Mouse (Mus musculus): ENCODE measurements around the gene Sycn. TPM values are rescaled to one million over a fixed set of nuclear protein-coding genes. Genes with fewer than 3 reads are reported as not detected.

Sycn gene
- total RNA-seq, 2 experiments from 2014 or later: not detected

DNA sequence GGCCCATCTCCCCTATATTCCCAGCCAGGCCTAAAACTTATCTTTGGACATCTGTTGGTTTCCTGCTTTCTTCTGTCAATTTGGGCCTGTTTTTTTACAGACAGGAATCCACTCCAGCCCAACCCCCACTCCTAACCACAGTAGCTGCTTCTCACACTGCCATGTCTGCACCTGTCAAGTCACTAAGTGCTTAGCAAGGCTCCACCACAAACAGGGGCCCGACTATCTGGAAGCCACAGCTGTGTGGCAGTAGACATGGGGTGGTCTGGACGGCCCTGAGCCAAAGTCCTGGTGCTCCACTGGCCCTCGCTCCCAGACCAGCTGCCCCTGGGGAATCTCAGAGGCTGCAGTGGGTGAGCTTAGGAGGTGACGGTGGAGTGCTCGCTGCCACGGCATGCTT is 17.0 kb downstream of the Sycn start:
- DNase-seq (ENCODE audit: low spot score in 2 of 2): no peak

DNA sequence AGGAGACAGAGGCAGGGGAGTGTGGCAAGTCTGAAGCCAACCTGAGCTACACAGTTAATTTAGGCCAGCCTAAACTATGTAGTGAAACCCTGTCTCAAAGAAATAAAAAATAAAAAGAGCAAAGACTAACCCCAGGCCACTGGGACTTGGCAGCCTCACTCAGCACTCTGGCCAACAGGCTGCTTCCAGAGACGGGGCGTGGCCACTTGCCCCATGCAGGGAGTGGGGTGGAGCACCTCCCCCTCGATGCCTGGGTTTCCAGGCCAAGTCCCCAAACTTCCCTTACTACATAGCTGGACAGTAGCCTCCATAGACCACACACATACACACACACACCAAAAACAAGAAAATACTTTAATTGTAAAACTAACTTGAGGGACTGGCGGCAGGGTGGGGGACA is 17.8 kb downstream of the Sycn start:
- DNase-seq (ENCODE audit: low spot score in 2 of 2): no peak

DNA sequence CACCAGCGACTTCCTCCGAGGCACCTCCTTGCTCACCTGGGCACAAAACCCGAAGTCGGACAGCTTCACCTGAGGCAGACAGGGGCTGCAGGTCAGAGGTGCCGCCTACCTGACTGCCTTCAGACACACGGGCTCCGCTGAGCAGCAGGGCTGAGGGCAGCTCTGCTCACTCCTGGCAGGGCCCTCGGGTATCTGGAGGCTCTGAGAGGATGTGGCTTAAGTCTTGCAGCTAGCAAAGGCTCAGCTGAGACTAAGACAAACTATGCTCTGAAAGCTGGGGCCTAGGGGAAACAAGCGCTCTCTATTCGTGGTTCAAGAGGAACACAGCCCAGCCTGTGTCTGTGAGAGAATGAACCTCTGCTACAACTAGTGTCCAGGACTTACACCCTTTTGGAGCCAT is 20.2 kb downstream of the Sycn start:
- no peak for DNase-seq (ENCODE audit: low spot score in 2 of 2)

DNA sequence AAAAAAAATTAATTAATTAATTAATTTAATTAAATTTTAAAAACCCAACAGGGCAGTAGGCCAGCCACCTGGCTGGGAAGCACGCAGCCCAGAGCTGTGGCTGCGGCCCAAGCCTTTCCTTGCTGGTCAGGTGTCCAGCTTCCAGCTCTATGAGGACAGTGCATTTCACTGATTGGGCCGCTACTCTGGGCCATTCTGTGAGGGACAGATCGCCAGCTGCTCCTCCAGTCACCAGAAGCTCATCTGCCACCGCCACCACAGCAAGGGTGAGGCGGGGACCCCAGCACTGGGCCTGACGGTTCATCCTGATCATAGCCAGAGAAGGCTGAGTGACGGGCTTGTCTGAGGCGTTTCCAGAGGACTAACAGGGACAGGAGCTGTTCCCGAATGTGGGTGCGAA is 21.3 kb downstream of the Sycn start:
- DNase-seq (ENCODE audit: low spot score in 2 of 2): no peak

DNA sequence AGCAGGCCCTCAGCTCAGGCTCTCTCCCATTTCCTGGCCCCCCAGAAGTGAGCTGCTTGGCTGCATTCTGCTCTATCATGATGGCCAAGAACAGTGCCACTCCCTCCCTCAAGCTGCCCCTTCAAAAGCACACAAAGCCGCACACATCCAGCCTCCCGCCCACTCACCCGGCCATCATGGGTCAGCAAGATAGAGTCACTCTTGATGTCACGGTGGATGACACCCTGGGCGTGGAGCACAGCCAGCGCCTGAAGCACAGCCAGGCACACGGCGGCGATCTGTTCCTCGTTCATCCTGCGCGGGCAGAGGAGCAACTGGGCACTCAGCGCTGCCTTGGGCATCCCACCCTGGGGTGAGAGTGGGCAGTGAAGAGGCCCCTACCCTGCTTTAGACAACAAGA is 21.7 kb downstream of the Sycn start:
- no peak for DNase-seq (ENCODE audit: low spot score in 2 of 2)

DNA sequence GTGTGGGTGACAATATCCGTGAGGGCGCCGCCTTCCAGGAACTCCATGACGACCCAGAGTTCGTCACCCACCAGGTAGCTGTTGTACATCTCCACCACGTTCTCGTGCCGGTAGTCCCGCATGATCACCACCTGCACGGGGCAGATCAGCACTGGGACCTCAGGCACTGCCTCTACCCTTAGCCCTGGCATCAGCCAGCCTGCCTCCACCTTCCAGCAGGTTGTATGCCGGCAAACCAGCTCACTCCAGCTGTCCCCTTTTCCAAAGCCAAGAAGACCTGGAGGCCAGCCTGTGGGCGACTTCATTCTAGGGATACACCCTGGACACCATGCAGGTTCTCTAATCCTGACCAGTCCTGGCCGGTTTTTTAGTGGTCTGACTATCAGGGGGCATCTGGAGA is 22.3 kb downstream of the Sycn start:
- DNase-seq (ENCODE audit: low spot score in 2 of 2): no peak

DNA sequence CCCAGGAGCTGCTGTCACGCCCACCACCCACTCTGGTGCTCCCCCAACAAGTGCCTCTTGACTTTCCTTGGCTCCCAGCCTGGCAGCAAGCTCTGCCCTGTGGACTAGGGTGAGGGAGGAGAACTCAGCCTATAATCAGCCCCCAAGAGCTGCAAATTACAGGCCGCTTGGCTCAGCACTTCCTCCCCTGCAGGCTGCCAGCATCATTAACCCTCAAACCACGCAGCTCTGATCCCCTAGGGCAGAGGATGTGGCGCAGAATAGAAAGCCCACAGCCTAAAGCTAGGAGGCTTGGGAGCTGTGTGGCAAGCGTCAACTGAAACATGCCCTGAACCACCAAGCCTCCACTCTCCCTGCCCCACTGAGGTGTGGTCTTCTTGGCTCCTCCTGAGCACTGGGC is 24.7 kb downstream of the Sycn start:
- DNase-seq (ENCODE audit: low spot score in 2 of 2): no peak

DNA sequence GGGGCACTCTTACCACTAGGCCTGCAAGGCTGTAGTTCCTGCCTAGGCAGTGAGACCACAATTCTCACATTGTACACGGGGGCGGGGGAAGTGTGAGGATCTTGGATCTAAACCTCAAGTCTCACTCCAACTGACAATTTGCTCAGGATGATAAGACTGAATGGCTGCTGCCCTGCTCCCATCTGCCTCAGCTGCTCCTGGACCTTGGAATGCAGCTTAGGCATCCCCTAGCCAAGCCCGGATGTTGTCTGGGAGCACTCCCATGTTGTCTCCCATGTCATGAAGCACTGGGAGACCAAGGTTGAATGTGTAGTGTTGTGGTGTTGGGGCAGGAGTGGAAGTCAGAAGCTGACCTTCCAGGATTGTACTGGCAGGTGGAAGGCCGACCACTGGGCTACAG is 26.9 kb downstream of the Sycn start:
- DNase-seq (ENCODE audit: low spot score in 2 of 2): no peak

DNA sequence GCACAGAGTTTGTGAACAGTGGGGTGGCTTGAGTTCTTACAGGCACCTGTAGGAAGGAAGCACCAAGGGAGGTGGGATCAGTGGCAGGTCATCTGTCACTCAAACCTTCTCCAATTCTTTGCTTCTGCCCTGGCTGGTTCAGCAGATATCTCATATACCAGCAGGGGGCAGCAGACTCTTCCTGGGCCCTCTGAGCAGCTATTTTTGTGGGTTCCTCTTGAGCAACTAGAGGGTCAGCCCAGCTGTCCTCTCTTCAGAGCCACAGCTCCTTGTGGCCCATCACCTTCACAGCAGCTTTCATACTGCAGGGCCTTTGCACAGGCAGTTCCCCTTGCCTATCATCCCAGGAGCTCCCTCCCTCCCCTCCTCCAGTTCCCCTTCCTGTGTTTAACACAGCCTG is 27.6 kb downstream of the Sycn start:
- peak; percentile 49 to 86 for DNase-seq (ENCODE audit: low spot score in 2 of 2)

DNA sequence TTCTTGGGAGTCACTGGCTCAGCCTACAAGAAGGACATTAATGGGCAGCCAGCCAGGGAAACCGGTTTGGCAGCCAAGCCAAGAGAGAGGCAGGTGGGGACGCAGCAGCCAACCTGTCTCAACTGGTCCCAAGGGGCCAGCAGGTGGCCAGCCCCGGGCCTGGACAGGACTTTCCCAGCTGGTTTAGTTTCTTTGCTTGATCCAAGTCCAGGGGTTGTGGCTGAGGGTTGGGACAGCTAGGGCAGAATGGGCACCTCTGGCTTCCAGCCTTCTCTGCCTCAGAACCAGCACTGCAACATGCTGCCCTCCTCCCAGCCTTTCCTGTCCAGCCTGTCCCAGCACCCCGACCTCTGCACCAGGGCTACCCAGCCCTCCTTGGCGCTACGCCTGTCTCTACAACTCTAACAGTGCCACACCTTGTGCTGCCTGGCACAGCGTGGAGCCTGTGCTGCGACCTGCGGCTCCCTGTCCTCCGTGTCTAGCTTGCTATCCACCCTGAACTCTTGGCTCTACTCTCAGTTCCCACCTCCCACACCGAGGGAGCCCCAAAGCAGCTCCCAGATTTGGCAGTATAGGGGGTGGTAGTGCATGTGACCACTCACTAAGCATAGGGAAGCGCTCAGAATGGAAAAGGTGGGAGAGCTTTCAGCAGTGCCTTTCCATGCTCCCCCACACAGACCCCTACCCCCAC is 29.8 kb downstream of the Sycn start:
- DNase-seq (ENCODE audit: low spot score in 2 of 2): no peak

DNA sequence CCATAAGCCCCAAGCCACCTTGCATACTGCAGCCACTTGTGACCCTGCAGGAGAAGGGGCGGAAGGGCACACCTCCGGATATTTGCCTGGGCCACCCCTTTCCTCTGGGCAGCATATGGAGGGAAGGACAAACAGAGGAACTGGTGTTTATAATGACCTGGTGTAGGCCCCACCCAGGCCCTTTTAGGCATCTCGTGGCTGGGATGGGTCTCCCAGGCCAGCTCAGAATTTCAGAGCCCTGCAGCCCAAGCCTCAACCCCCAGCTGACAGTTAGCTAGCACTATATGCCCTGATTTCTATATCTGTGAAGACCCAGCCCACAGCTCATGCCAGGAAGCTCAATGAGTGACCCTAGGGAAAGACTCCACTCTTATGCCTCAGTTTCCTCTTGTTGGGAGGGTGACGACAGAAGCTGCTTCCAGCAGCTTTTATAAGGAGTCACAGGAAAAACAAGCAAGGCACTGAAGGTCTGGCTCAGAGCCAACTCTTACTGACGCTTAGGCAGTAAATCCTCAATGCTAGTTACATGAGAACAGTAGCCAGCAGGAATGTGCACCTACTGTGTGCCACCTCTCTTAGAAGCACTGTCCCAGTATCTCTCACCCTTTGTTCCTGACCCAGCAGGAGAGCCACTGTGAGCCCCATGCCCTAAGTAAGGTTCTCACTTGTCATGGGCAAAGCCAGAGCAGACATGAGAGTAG is 30.4 kb downstream of the Sycn start:
- no peak for DNase-seq (ENCODE audit: low spot score in 2 of 2)

DNA sequence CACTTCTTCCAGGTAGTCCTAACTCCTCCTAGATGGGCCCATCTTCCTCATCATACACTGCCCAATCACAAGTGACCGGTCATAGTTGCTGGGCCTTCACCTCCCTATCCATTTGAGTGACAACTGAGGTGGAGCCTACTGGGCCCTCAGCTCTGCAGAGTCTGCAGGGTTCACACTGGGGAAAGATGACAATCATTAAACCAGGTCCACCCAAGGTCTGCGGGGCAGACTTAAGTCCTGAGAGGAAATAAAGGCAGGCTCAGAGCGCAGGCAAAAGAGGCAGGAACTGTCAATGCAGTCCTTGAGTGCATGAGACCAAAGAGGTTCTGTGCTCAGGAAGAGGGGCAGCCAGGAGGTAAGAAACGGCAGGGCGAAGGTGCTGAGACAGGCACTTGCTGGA is 32.0 kb downstream of the Sycn start:
- no peak for DNase-seq (ENCODE audit: low spot score in 2 of 2)

DNA sequence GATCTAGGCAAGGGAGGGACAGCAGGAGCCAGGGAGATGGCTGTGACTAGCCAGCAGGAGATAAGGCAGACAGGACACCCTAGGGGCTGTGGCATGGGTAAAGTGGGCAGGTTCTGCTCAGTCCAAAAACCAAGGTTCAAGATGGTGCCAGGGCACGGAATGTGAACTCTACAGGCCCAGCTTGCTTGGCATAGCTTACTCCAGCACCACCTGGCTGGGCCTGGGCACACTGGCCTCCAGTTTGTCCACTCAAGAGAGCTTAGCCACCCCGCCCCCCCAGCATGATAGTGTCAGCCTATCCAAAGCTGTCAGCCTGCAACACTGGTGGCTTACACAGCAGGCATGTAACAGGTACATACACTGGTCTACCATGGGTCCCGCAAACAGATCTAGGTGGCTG is 32.6 kb downstream of the Sycn start:
- DNase-seq (ENCODE audit: low spot score in 2 of 2): no peak

DNA sequence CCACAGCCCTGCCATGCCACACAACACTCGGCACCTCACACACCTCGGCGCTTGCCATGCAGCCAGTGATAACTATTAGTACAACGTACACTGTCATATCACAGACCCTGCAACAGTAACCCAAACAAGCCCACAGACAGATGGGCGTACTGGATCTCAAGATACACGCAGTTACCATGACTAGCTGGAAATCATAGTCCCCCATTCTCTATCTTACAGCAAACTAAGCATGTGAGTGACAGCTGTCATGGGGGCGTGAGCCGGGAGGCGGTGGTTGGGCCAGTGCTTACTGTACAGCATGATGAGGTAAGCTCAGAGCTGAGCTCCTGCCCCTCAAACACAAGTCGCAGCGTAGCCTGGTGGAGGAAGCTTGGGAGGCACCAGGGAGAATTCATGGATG is 34.9 kb downstream of the Sycn start:
- DNase-seq (ENCODE audit: low spot score in 2 of 2): peak; percentile 86 to 87

DNA sequence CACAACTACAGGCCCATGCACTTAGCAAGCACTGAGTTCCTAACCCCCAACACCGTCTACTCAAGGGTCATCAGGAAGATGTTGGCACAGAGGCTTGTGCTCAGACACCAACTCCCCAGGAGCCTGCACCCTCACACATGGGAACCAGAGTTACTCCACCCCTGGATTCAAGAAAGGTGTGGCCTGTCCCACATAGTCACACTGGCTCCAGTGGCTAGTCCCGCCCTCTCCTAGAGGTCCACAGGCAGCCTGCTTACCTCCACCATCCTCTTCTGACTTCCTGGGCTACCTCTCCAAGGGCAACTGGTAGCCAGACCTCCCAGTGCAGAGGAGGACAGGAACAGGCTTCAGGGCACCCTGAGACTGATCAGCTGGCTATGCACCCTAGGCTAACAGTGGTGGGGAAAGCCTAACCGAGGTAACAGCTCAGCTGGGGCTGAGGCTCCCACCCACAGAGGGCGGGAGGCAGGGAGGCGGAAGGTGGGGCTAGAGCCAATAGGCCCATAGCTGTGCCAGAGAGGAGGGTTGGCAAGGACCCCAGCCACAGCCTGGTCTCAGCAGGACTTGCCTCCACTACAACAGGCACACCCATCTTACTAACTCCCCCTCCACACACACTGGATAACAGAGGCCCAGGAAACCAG is 35.7 kb downstream of the Sycn start:
- peak; percentile 38 to 63 for DNase-seq (ENCODE audit: low spot score in 2 of 2)

DNA sequence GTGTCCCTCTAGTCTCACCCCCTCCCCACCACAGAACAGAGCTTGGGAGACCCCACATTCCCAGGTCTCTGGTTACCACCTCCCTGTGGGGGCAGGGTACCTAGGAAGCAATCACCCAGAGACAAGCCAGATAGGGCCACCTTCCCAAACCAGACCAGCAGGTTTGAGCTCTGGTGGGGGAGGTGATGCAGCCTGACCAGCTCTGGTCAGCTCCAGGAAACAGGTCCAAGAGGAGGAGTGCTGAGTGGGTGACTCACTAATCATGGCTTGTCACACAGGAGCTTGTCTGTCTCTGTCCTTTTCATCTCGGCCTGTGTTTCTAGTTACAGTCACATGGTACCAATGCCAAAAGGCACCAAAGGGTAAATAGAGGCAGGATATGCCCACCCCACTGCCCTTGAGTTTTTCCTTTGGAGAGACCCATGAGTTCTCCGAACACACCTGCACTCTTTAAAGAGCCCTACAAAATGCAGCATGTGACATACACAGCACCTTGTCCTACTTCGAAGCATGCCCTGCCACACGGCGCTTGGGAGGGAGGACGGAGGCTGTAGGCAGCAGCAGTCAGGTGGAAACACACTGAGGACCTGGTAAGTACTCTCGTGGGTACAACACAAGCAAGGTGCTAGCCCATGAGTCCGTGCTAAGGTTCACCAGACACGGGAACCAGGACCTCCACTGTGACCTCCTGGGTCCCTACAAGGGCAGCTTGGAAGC is 37.3 kb downstream of the Sycn start:
- DNase-seq (ENCODE audit: low spot score in 2 of 2): no peak

DNA sequence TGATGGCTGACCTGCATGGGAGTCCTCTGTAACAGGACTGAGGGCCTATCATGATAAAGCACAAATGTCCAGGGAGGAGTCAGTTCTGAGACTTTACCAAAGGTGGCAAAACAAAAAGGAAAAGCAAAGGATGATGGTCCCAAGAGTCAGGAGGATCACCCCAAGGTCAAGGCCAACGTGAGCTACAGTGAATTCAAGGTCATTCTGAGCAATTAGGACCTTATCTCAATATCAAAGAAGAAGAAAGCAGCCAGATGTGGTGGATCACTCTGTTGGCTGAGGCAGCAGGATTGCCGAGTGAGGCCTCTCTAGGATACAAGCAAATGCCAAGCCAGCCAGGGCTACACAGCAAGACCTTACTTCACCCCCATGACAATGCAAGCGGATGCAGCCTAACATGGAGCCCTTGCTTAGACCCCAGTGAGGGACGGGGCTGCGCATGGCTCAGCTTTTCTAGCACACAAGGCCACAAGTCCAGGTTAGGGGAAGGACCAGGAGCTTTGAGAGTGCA is 37.9 kb downstream of the Sycn start:
- no peak for DNase-seq (ENCODE audit: low spot score in 2 of 2)

DNA sequence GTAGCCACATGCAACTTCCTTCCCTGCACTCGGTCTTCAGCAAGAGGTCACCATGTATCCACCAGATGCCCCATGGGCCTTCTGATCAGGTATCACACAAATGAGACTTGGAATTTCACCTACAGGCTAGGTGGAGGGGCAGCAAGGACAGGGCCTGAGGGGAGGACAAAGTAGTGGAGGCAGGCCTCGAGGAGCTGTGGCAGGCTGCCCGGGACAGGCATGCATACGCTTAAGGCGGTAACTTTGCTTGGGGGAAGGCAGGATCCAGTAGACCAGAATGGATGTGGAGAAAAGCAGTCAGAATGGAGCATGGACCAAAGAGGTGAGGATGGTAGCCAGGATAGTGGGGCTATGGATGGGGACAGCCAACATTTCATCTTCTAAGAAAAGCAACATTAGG is 39.1 kb downstream of the Sycn start:
- no peak for DNase-seq (ENCODE audit: low spot score in 2 of 2)

DNA sequence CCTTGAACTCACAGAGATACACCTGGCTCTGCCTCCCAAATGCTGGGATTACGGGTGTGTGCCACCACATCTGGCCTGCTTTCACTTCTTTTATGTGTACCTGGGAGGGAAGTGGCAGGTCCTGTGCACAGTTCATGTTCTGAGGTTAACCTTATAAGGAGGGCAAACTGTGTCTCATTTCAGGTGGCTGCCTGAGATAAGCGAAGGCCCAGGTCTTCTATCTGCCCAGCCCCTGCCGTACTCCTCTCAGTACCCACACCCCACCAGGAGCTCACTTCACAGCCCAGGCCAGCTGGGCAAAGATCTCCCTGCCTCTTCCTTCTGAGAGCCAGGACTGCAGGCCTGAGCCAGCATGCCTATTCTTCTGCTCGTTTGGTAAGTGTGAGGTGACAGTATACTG is 41.0 kb downstream of the Sycn start:
- DNase-seq (ENCODE audit: low spot score in 2 of 2): no peak

DNA sequence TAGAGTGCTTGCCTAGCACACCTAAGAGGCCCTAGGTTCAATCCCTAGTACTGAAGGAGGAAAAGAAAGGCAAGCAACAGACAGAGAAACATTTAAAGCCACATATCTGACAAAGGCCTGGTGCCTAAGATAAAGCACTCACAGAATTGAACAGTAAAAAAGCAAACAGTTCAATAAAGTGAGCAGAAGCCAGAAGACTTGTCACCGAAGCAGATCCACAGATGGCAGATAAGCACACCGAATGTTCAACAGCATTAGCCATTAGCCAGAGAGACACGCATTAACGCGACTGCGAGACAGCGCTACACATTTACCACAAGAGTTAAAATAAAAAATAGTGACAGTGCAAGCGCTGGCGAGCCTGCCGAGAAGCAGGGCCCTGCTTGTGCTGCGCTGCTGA is 42.2 kb downstream of the Sycn start:
- DNase-seq (ENCODE audit: low spot score in 2 of 2): peak; percentile 37 to 74

DNA sequence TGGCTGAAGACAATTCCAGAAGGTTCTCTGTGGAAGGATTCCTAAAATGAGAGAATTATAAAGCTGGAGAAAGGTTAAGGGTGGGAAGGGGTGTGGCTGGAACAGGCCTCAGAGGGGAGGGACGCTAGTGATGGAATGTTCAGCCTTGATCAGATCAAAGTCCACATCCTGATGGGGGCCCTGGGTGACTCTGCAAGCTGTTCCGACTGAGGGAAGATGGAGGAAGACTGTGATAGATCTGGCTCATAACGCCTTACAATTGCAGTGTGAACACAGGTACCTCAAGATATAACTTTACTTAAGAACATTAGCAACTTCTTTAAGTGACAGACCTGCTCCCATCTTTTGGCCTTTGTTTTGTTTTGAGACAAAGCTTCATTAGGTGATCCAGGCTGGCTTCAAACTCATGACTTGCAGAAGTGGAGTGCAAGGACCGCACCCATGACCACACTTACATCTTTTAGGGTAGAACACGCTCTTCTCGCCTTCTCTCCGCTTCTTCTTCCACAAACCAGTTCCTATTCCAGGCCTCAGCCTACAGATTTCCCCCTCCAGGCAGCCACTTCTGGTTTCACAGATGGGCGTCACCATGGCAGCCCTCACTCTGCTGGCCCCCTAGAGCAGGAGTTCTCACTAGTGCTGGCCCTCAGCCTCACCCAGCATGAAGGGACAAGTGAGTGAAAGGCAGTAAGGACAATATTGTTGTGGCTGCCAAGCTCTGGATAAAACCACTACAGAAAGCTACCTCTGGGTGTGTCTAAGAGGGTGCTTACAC is 43.1 kb downstream of the Sycn start:
- DNase-seq (ENCODE audit: low spot score in 2 of 2): peak in 1 of 2 experiments; percentile 59

All from layer of hippocampus, adult 18-20 months (tissue).